Mouse (Mus musculus): Measurements from ENCODE around the gene Apc2. TPM values are rescaled to one million over a fixed set of nuclear protein-coding genes. Genes with fewer than 3 reads are reported as not detected.

Apc2 gene
- total and polyA plus RNA-seq, 3 experiments, result 0.07 to 0.13 TPM; not detected in 1

DNA sequence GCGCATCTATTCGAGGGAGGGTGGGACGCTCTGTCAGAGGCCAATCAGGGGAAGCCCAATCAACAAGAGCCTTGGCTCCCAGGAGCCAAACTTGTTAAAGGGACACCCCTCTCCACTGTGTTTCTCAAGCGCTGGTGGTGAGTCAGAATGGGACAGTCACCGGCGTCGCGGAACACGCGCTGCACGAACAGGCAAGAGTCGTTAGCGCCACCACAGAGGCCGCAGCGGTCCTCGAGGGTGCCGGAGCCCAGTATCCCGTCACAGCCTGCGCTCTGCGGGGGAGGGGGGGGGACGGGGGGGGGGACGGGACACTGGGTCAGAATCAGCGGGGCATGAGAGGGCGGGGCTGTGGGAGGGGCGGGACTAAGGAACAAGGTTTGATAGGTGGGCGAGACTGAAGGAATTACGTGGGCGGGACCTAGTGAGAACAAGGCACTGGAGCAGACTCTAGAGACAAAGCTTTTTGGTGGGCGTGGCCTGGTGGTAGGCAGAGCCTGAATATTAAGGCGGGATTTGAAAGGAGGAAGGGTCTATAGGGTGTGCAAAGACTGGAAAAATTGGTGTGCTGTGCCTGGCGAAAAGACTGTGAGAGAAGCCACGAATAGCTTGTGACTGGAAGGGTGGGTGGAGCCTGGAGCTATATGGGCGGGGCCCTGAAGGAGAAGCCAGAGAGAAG lies 47.1 kb downstream of the Apc2 start:
- Histone ChIP-seq H3K79me2 (replicated peaks; ENCODE audit: control insufficient read depth, extremely low read depth, insufficient read depth, poor library complexity, severe bottlenecking) (no peaks in the 10 kb centered on the region), H3K4me2 (ENCODE audit: insufficient read depth, low read depth, poor library complexity, severe bottlenecking) (no peak overlapping the region), H3K27me3 (replicated peaks) (peaks cover 39% of the 10 kb centered on the region), H3K27ac (ENCODE audit: insufficient read depth, low read depth) (no peak overlapping the region), H3K4me3 (replicated peaks in 1 of 3; ENCODE audit: low read depth in 2 of 3, low read length in 2 of 3, poor library complexity in 1 of 3) (no peak overlapping the region), H3K9me3 (replicated peaks; ENCODE audit: low read length) (peaks cover 19% of the 10 kb centered on the region), H3K4me1 (ENCODE audit: control insufficient read depth in 1 of 2, insufficient read depth in 2 of 2) (peaks cover 0 to 15% of the 10 kb centered on the region in 2 experiments; a peak in 2 of 4 replicates), H3K9ac (ENCODE audit: insufficient read depth, low read depth) (no peak overlapping the region), H3K36me3 (replicated peaks in 1 of 2; ENCODE audit: control insufficient read depth in 1 of 2, insufficient read depth in 1 of 2, low read length in 1 of 2) (no peaks in the 10 kb centered on the region)
- dilution Hi-C loops (cut with MboI; ENCODE audit: extremely low pct_ligation_motif_present, extremely low pct_unique_long_range_greater_than_20kb, low sequenced_read_pairs) (no loop called here), in situ Hi-C loops (cut with MboI; ENCODE audit: low pct_ligation_motif_present, low pct_unique_long_range_greater_than_20kb, low sequenced_read_pairs) (no loop called here)
- TF ChIP-seq GABPA (IDR thresholded peaks at IDR 0.05; ENCODE audit: insufficient replicate concordance, low read depth, low read length) (no peak), JUN (IDR thresholded peaks at IDR 0.05; ENCODE audit: insufficient read depth, low read depth, low read length) (no peak), ZNF384 (IDR thresholded peaks at IDR 0.05; ENCODE audit: low read depth, low read length) (no peak), MEF2A (IDR thresholded peaks at IDR 0.05; ENCODE audit: borderline replicate concordance, low read depth, low read length) (no peak), BHLHE40 (IDR thresholded peaks at IDR 0.05; ENCODE audit: low read depth, low read length) (no peak), EP300 (IDR thresholded peaks at IDR 0.05; ENCODE audit: low read length) (no peak), ZC3H11A (IDR thresholded peaks at IDR 0.05; ENCODE audit: low read depth, low read length) (no peak), IRF4 (IDR thresholded peaks at IDR 0.05; ENCODE audit: low read depth, low read length) (no peak), CHD1 (IDR thresholded peaks at IDR 0.05; ENCODE audit: low read depth, low read length) (no peak), MAZ (IDR thresholded peaks at IDR 0.05; ENCODE audit: low read depth, low read length) (no peak), MAX (IDR thresholded peaks at IDR 0.05; ENCODE audit: low read length) (no peak), PAX5 (IDR thresholded peaks at IDR 0.05; ENCODE audit: low read length) (no peak), TCF12 (IDR thresholded peaks at IDR 0.05; ENCODE audit: low read depth, low read length) (no peak), UBTF (IDR thresholded peaks at IDR 0.05; ENCODE audit: low read depth, low read length) (no peak), RAD21 (IDR thresholded peaks at IDR 0.05; ENCODE audit: low read depth, low read length) (no peak), CTCF (conservative IDR thresholded peaks at IDR 0.05 in 1 of 2, IDR thresholded peaks at IDR 0.05 in 1 of 2; ENCODE audit: low read depth in 2 of 2, low read length in 2 of 2) (no peak), SIN3A (IDR thresholded peaks at IDR 0.05; ENCODE audit: low read length) (no peak), POLR2A (IDR thresholded peaks at IDR 0.05; ENCODE audit: low read depth, low read length) (no peak), ETS1 (conservative IDR thresholded peaks at IDR 0.05; ENCODE audit: low read depth, low read length) (no peak)
- no peak for DNase-seq (ENCODE audit: extremely low read depth)

DNA sequence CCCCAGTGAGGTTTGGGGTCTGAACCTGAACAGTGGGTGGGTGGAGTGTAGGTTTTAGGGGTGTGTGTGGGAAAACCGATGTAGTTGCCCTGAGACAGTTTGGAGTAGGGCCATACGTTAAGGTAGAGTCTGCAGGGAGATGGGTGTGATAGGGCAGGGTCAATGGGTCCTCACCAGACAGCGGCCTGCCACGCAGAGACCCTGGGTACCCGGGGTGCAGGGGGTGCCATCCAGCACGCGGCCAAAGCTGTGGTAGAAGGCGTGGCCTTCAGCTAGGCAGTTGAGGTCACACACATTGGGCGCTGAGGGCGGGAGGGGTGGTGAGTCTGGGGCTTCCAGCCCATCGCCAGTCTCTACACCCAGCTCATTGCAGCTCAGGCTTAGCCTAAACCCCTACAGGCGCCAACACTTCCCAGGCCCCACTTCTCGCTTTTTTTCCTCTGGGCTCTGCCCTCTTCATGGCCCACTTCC lies 47.7 kb downstream of the Apc2 start:
- H3K79me2 ChIP-seq (replicated peaks; ENCODE audit: control insufficient read depth, extremely low read depth, insufficient read depth, poor library complexity, severe bottlenecking), result no peaks in the 10 kb centered on the region
- TF ChIP-seq MYC (IDR thresholded peaks at IDR 0.05; ENCODE audit: low read depth, low read length) (no peak), MXI1 (IDR thresholded peaks at IDR 0.05; ENCODE audit: low read depth, low read length) (no peak), GABPA (IDR thresholded peaks at IDR 0.05; ENCODE audit: insufficient replicate concordance, low read depth, low read length) (no peak)
- H3K36me3 ChIP-seq (replicated peaks in 1 of 2; ENCODE audit: control insufficient read depth in 1 of 2, insufficient read depth in 1 of 2, low read length in 1 of 2), result no peaks in the 10 kb centered on the region
- dilution Hi-C loops (cut with MboI; ENCODE audit: extremely low pct_ligation_motif_present, extremely low pct_unique_long_range_greater_than_20kb, low sequenced_read_pairs) (no loop called here), in situ Hi-C loops (cut with MboI; ENCODE audit: low pct_ligation_motif_present, low pct_unique_long_range_greater_than_20kb, low sequenced_read_pairs) (no loop called here)
- no peak for DNase-seq (ENCODE audit: extremely low read depth)
- H3K9me3 ChIP-seq (replicated peaks; ENCODE audit: low read length), result peaks cover 19% of the 10 kb centered on the region
- no peak overlapping the region for H3K9ac ChIP-seq (ENCODE audit: insufficient read depth, low read depth)
- H3K4me1 ChIP-seq (ENCODE audit: control insufficient read depth in 1 of 2, insufficient read depth in 2 of 2), result peaks cover under 1 to 19% of the 10 kb centered on the region in 2 experiments
- H3K4me3 ChIP-seq (replicated peaks in 1 of 3; ENCODE audit: low read depth in 2 of 3, low read length in 2 of 3, poor library complexity in 1 of 3), result no peak overlapping the region
- H3K4me2 ChIP-seq (ENCODE audit: insufficient read depth, low read depth, poor library complexity, severe bottlenecking), result no peak overlapping the region
- no peak overlapping the region for H3K27ac ChIP-seq (ENCODE audit: insufficient read depth, low read depth)
- H3K27me3 ChIP-seq (replicated peaks), result peaks cover 37% of the 10 kb centered on the region
